Mouse (Mus musculus) spleen, adult 2 months (tissue): ENCODE measurements around the gene Donson.

Source experiments
- CTCF ChIP-seq: fragments of 200-500 bp; IDR thresholded peaks from 2 replicates; pipeline ENCODE4 v1.5.1; 2011; ENCODE audit warnings: mild to moderate bottlenecking, inconsistent platforms; ENCODE audit not compliant: insufficient read depth, insufficient read length, insufficient replicate concordance; ENCODE audit errors: extremely low read depth
- POLR2A ChIP-seq: fragments of 200-500 bp; IDR thresholded peaks from 2 replicates; pipeline ENCODE4 v1.6.1; 2011; ENCODE audit warnings: low read depth, low read length, inconsistent platforms

GRCm38 (mm10) chr16:91724247-91724646 lies 35.7 kb upstream of the Donson start:
- TF ChIP-seq CTCF = peak; percentile 61; the same call in 1 of the 2 replicates
- TF ChIP-seq POLR2A = no peak
